Comparison of ENCODE assay signal across 8 mouse cellular contexts in genomic region chr3:81017385-81018051, GRCm38 (mm10). TPM values are rescaled to one million over a fixed set of nuclear protein-coding genes. Genes with fewer than 3 reads are reported as not detected.
DNase-seq lines count a peak whose midpoint lies in the region; ATAC-seq and TF ChIP-seq lines count a peak whose summit lies in the region.

No protein-coding gene starts in this region.

- peak; percentile 34; the same call in 1 of the 2 replicates for ATAC-seq in embryonic facial prominence, embryonic 11.5 days (replicated peaks; ENCODE audit: insufficient number of reproducible peaks, low FRiP score, low TSS enrichment, low read depth)
- peak; percentile 52; the same call in 1 of the 2 replicates for ATAC-seq in heart, embryonic 16.5 days (replicated peaks; ENCODE audit: extremely low read depth, insufficient read depth, low FRiP score)
- ATAC-seq in liver, postnatal 0 days = no peak
- no peak for ATAC-seq in hindbrain, embryonic 13.5 days (ENCODE audit: low FRiP score)

- no peak overlapping the region for H3K4me2 ChIP-seq in embryonic facial prominence, embryonic 11.5 days (ENCODE audit: low read depth, low read length)
- no peak overlapping the region for H3K4me2 ChIP-seq in heart, embryonic 16.5 days (ENCODE audit: low read depth, low read length)
- H3K4me2 ChIP-seq in liver, postnatal 0 days (ENCODE audit: low read depth, low read length) = no peak overlapping the region
- H3K4me2 ChIP-seq in hindbrain, embryonic 13.5 days = no peak overlapping the region

- H3K4me1 ChIP-seq in embryonic facial prominence, embryonic 11.5 days (ENCODE audit: control insufficient read depth, insufficient read depth, low read length) = no peaks in the 10 kb centered on the region
- H3K4me1 ChIP-seq in embryonic facial prominence, embryonic 10.5 days = peaks cover 4% of the 10 kb centered on the region; the same call in 1 of the 2 replicates
- peaks cover 8% of the 10 kb centered on the region; the same call in 1 of the 2 replicates for H3K4me1 ChIP-seq in heart, embryonic 16.5 days (ENCODE audit: control insufficient read depth, insufficient read depth, low read length)
- H3K4me1 ChIP-seq in liver, postnatal 0 days (ENCODE audit: insufficient read depth) = no peaks in the 10 kb centered on the region
- H3K4me1 ChIP-seq in hindbrain, embryonic 13.5 days (replicated peaks) = no peaks in the 10 kb centered on the region

- H3K27me3 ChIP-seq in embryonic facial prominence, embryonic 11.5 days (ENCODE audit: control insufficient read depth, insufficient read depth, low read length) = no peaks in the 10 kb centered on the region
- H3K27me3 ChIP-seq in embryonic facial prominence, embryonic 10.5 days (replicated peaks; ENCODE audit: low read depth, poor library complexity, severe bottlenecking) = no peaks in the 10 kb centered on the region
- no peaks in the 10 kb centered on the region for H3K27me3 ChIP-seq in heart, embryonic 16.5 days (ENCODE audit: control insufficient read depth, insufficient read depth, low read length)
- H3K27me3 ChIP-seq in liver, postnatal 0 days (ENCODE audit: insufficient read depth, low read length) = no peaks in the 10 kb centered on the region
- H3K27me3 ChIP-seq in hindbrain, embryonic 13.5 days = no peaks in the 10 kb centered on the region

- H3K4me3 ChIP-seq in embryonic facial prominence, embryonic 11.5 days (ENCODE audit: low read depth, low read length) = no peak overlapping the region
- no peak overlapping the region for H3K4me3 ChIP-seq in embryonic facial prominence, embryonic 10.5 days
- no peak overlapping the region for H3K4me3 ChIP-seq in heart, embryonic 16.5 days (ENCODE audit: low read length)
- no peak overlapping the region for H3K4me3 ChIP-seq in liver, postnatal 0 days (ENCODE audit: low read depth, low read length)
- no peak overlapping the region for H3K4me3 ChIP-seq in hindbrain, embryonic 13.5 days

- no peaks in the 10 kb centered on the region for H3K36me3 ChIP-seq in embryonic facial prominence, embryonic 11.5 days (replicated peaks; ENCODE audit: control insufficient read depth, insufficient read depth, low read depth, low read length)
- no peaks in the 10 kb centered on the region for H3K36me3 ChIP-seq in embryonic facial prominence, embryonic 10.5 days (replicated peaks)
- H3K36me3 ChIP-seq in heart, embryonic 16.5 days (ENCODE audit: control insufficient read depth, insufficient read depth) = no peaks in the 10 kb centered on the region
- no peaks in the 10 kb centered on the region for H3K36me3 ChIP-seq in liver, postnatal 0 days (replicated peaks; ENCODE audit: insufficient read depth, low read length)
- no peaks in the 10 kb centered on the region for H3K36me3 ChIP-seq in hindbrain, embryonic 13.5 days

- WGBS in embryonic facial prominence, embryonic 11.5 days = 71% methylated on average over 5 of the region's 5 CpGs
- WGBS in embryonic facial prominence, embryonic 10.5 days = 81% methylated on average over 5 of the region's 5 CpGs
- WGBS in heart, embryonic 16.5 days = 65% methylated on average over 5 of the region's 5 CpGs
- WGBS in liver, postnatal 0 days (ENCODE audit: insufficient replicate concordance) = 68% methylated on average over 5 of the region's 5 CpGs
- WGBS in hindbrain, embryonic 13.5 days = 82% methylated on average over 5 of the region's 5 CpGs

- no peaks in the 10 kb centered on the region for H3K9me3 ChIP-seq in embryonic facial prominence, embryonic 11.5 days (replicated peaks; ENCODE audit: control insufficient read depth, low read length)
- no peaks in the 10 kb centered on the region for H3K9me3 ChIP-seq in embryonic facial prominence, embryonic 10.5 days
- H3K9me3 ChIP-seq in heart, embryonic 16.5 days (replicated peaks; ENCODE audit: control insufficient read depth, low read length) = no peaks in the 10 kb centered on the region
- H3K9me3 ChIP-seq in liver, postnatal 0 days (ENCODE audit: low read length) = no peaks in the 10 kb centered on the region
- no peaks in the 10 kb centered on the region for H3K9me3 ChIP-seq in hindbrain, embryonic 13.5 days

- no peak for TF ChIP-seq EP300 in liver, postnatal 0 days (IDR thresholded peaks at IDR 0.05; ENCODE audit: low read depth)

- H3K9ac ChIP-seq in embryonic facial prominence, embryonic 11.5 days (replicated peaks; ENCODE audit: low read length) = no peak overlapping the region
- H3K9ac ChIP-seq in heart, embryonic 16.5 days (ENCODE audit: low read length) = no peak overlapping the region
- no peak overlapping the region for H3K9ac ChIP-seq in liver, postnatal 0 days (replicated peaks)
- H3K9ac ChIP-seq in hindbrain, embryonic 13.5 days = no peak overlapping the region

- H3K27ac ChIP-seq in embryonic facial prominence, embryonic 11.5 days (replicated peaks; ENCODE audit: low read depth, low read length) = no peak overlapping the region
- no peak overlapping the region for H3K27ac ChIP-seq in embryonic facial prominence, embryonic 10.5 days (replicated peaks)
- no peak overlapping the region for H3K27ac ChIP-seq in heart, embryonic 16.5 days (ENCODE audit: low read length)
- no peak overlapping the region for H3K27ac ChIP-seq in liver, postnatal 0 days (ENCODE audit: low read depth)
- H3K27ac ChIP-seq in hindbrain, embryonic 13.5 days = no peak overlapping the region

- no peak for DNase-seq in embryonic facial prominence, embryonic 11.5 days (ENCODE audit: low spot score)
- no peak for DNase-seq in embryonic facial prominence, embryonic 10.5 days (ENCODE audit: low spot score)
- peak; percentile 92 to 98 for DNase-seq in adrenal gland, adult (ENCODE audit: inconsistent age in 2 of 2, low spot score in 1 of 2)
- peak; percentile 28 for DNase-seq in liver, postnatal 0 days
- peak; percentile 66 to 78 for DNase-seq in urinary bladder, postnatal 36 days (ENCODE audit: low spot score in 2 of 2)
- no peak for DNase-seq in retina, postnatal 1 day

- no peak for TF ChIP-seq CTCF in liver, postnatal 0 days (IDR thresholded peaks at IDR 0.05; ENCODE audit: low read depth)

RNA-seq across cellular contexts. Expression of gene Pdgfc, which starts 18.7 kb away (rescaled TPM):
- polyA plus RNA-seq in embryonic facial prominence, embryonic 11.5 days (2014; fragmentation: Nextera tagmentation; extraction: Ambion mirVana) = 55.6 and 64.7 TPM in 2 replicates
- 38.6 and 43.3 TPM in 2 replicates for polyA plus RNA-seq in embryonic facial prominence, embryonic 10.5 days (2016; fragmentation: Nextera tagmentation; extraction: Ambion mirVana)
- polyA plus RNA-seq in heart, embryonic 16.5 days (2015; fragmentation: Nextera tagmentation; extraction: Ambion mirVana) = 3.4 and 3.5 TPM in 2 replicates
- 0.88 and 0.91 TPM in 2 replicates for polyA plus RNA-seq in liver, postnatal 0 days (2015; fragmentation: Nextera tagmentation; extraction: Ambion mirVana)
- 5.3 and 6.8 TPM in 2 replicates for polyA plus RNA-seq in hindbrain, embryonic 13.5 days (2015; fragmentation: Nextera tagmentation; extraction: Ambion mirVana)

Comparison
In these comparisons a context has a peak if more than half of its experiments do, and no peak if none do; other contexts are left out.
1. ATAC-seq: peak in embryonic facial prominence, embryonic 11.5 days (single experiment) and heart, embryonic 16.5 days (single experiment); none in liver, postnatal 0 days (single experiment) and hindbrain, embryonic 13.5 days (single experiment).
2. DNase-seq: peak in adrenal gland, adult (2 of 2), liver, postnatal 0 days (single experiment) and urinary bladder, postnatal 36 days (2 of 2); none in embryonic facial prominence, embryonic 11.5 days (single experiment), embryonic facial prominence, embryonic 10.5 days (single experiment) and retina, postnatal 1 day (single experiment).